Mouse (Mus musculus): ENCODE measurements around the gene Kcne1. TPM values are rescaled to one million over a fixed set of nuclear protein-coding genes. Genes with fewer than 3 reads are reported as not detected.

Kcne1 gene
- polyA plus RNA-seq, 1 experiment from 2014 or later = 0.69 TPM

- under 1% methylated on average over 12 of the region's 12 CpGs for WGBS
- peak; percentile 22; the same call in 1 of the 2 replicates for ATAC-seq (ENCODE audit: insufficient number of reproducible peaks, insufficient read depth, low FRiP score, low TSS enrichment)
- Histone ChIP-seq H3K4me3 (peak overlapping the region; percentile 72), H3K4me1 (peaks cover 20% of the 10 kb centered on the region), H3K27me3 (no peaks in the 10 kb centered on the region), H3K4me2 (replicated peaks) (peak overlapping the region; percentile 61), H3K9me3 (no peaks in the 10 kb centered on the region), H3K9ac (peak overlapping the region; percentile 83), H3K36me3 (peaks cover 10% of the 10 kb centered on the region; the same call in 1 of the 2 replicates), H3K27ac (peak overlapping the region; percentile 58; the same call in 1 of the 2 replicates)
Observed at GRCm38 (mm10) chr16:92301412-92301806, 57.9 kb downstream of the Kcne1 start.

DNA sequence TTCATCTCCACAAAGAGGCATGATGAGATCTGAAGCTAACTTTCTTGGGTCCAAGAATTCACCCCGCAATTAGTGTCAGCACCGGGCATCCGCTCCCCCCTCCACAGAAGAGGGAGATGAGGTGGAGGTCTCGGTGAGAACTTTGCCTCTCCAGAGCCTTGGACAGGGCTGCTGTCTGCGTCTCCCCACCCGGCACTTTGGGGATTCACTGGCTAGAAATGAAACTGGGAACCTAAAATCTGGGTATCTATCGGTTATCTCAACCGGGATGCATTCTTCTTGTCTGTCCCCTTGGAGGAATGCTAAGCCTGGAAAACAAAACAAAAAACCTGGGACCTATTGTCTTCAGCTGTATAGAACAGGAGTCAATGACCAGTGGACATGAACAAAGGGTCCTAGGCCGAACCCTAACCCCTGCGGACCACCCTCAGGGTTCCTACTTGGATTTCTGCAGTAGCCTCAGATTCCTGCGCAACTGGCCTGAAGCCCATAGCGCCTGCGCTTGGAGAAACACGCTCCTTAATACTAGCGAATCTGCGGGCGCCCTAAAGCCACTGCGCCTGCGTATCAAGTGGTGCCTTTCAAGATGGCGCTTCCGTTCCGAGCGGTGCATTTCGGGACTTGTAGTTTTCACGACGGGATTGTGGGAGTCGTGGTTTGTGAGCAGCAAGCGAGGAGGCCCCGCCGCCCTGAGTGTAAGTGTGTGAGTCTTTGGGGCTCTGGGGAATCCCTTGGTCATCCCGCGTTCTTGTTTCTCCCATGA lies 58.4 kb downstream of the Kcne1 start, which contains the start of gene Smim11:
Gene Smim11, plus strand, starts transcription at position 638 of the 763 bp plus-strand sequence.
- 8% methylated on average over 32 of the region's 32 CpGs for WGBS
- Histone ChIP-seq H3K4me2 (replicated peaks) (peak within 1 kb of the TSS; percentile 61), H3K9ac (peak within 1 kb of the TSS; percentile 83), H3K9me3 (no peaks in the 10 kb centered on the region), H3K27me3 (no peaks in the 10 kb centered on the region), H3K27ac (peak within 1 kb of the TSS; percentile 66), H3K4me1 (peaks cover 20% of the 10 kb centered on the region), H3K4me3 (peak within 1 kb of the TSS; percentile 72), H3K36me3 (peaks cover 6% of the 10 kb centered on the region; the same call in 1 of the 2 replicates)
- ATAC-seq (ENCODE audit: insufficient number of reproducible peaks, insufficient read depth, low FRiP score, low TSS enrichment) = peak; percentile 89

Other genes with a start within 250 kb of the Kcne1 start
- gene Kcne2, start 67.1 kb downstream of the Kcne1 start, polyA plus RNA-seq (2016; fragmentation: Nextera tagmentation; extraction: Ambion mirVana) = 0.48 and 0.51 TPM in 2 replicates
- gene Smim11, start 58.2 kb downstream of the Kcne1 start, polyA plus RNA-seq (2016; fragmentation: Nextera tagmentation; extraction: Ambion mirVana) = 130 and 142 TPM in 2 replicates
- not detected in 2 replicates for gene Fam243, start 38.0 kb downstream of the Kcne1 start, polyA plus RNA-seq (2016; fragmentation: Nextera tagmentation; extraction: Ambion mirVana)
- gene Rcan1, start 111.4 kb upstream of the Kcne1 start, polyA plus RNA-seq (2016; fragmentation: Nextera tagmentation; extraction: Ambion mirVana) = 36.7 and 38.6 TPM in 2 replicates
- gene Clic6, start 126.3 kb upstream of the Kcne1 start, polyA plus RNA-seq (2016; fragmentation: Nextera tagmentation; extraction: Ambion mirVana) = 4.0 and 4.4 TPM in 2 replicates

Data from embryonic facial prominence, embryonic 12.5 days (tissue).